Mouse (Mus musculus) right cerebral cortex, adult 2 months (tissue): Measurements from ENCODE around the gene 1700001L19Rik.
"Not testable (repeated sequence)": the region's sequence is repeated elsewhere in the genome, so short reads cannot be mapped to it uniquely, and the experiment has no call there.

Source experiments
- DNase-seq, 2 experiments: peaks; one replicate each; pipeline ENCODE4 v3.0.0; 2021 to 2022; ENCODE audit warnings: low spot score in 2 of 2

1700001L19Rik gene

DNA sequence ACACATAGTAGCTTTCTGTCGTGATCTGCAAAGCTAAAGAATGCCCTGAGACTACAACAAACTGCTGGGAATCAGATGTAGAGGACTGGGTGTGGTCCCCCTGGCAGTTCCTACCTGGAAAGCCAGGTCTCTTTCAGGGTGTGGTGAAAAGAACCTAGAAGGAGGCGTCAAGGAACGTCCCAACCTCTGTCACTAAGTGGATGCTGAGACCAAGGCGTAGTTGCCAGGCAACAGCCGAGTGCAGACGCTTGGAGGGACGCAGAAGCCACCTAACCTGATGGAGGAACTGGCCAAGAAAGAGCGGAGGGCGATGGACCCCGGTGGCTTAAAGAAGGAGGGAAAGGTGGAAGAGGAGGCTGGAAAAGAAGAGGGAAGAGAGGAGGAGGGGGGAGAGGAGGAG lies at the start of gene 1700001L19Rik:
Gene 1700001L19Rik (plus strand): TSS at position 223 of the 400 bp plus-strand sequence.
- peak; percentile 59 to 62 for DNase-seq

DNA sequence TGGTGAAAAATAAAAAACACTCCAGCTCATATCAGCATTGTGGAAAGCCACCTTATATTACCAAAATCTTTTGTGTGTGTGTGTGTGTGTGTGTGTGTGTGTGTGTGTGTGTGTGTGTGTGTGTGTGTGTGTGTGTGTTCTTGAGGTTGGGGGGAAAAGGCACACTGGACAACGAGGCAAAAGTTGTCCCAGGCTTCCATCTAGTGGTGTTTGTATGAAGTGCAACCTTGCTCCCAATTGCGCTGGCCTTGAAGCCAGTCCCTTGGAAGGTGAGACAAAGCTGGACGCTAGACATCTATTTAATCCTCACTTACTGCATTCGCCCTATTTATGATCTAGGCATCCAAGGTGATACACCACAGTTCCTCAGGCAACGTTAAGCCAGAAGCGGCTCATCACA lies 43.8 kb upstream of the 1700001L19Rik start:
- DNase-seq, result not testable (repeated sequence)

GRCm38 (mm10) chr13:68568110-68568509 lies 29.1 kb upstream of the 1700001L19Rik start:
- no peak for DNase-seq

GRCm38 (mm10) chr13:68568548-68568947 lies 28.7 kb upstream of the 1700001L19Rik start:
- no peak for DNase-seq

GRCm38 (mm10) chr13:68569589-68570336 lies 27.5 kb upstream of the 1700001L19Rik start:
- DNase-seq, result peak; percentile 90

GRCm38 (mm10) chr13:68572247-68572646 lies 25.0 kb upstream of the 1700001L19Rik start:
- no peak for DNase-seq

- no peak for DNase-seq
Measured at GRCm38 (mm10) chr13:68572966-68573913, 24.0 kb upstream of the 1700001L19Rik start.

DNA sequence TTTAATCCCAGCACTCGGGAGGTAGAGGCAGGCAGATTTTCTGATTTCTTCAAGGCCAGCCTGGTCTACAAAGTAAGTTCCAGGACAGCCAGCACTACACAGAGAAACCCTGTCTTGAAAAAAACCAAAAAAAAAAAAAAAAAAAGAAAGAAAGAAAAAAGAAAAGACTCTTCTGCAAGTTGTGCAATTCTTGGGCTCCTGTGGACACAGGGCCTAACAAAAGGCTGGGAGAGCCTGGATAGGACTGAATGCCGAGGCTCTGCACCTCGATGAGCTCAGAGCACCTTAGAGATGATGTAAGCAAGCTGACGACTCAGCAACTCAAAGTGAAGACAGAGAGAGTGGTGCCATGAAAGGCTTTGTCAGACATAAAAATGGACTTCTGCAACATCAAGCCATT lies 22.8 kb upstream of the 1700001L19Rik start:
- DNase-seq, result no peak

GRCm38 (mm10) chr13:68577945-68578344 lies 19.3 kb upstream of the 1700001L19Rik start:
- DNase-seq, result peak; percentile 42 to 48

GRCm38 (mm10) chr13:68581086-68581740 lies 16.0 kb upstream of the 1700001L19Rik start:
- no peak for DNase-seq

- DNase-seq, result peak; percentile 98
Measured at GRCm38 (mm10) chr13:68581747-68582516, 15.3 kb upstream of the 1700001L19Rik start, which contains the start of the genes Mtrr and Fastkd3. Gene Mtrr, minus strand, starts transcription at chr13:68582149. Gene Fastkd3, plus strand, starts transcription at chr13:68582234.

- no peak for DNase-seq
Measured at GRCm38 (mm10) chr13:68582517-68582780, 14.8 kb upstream of the 1700001L19Rik start.

DNA sequence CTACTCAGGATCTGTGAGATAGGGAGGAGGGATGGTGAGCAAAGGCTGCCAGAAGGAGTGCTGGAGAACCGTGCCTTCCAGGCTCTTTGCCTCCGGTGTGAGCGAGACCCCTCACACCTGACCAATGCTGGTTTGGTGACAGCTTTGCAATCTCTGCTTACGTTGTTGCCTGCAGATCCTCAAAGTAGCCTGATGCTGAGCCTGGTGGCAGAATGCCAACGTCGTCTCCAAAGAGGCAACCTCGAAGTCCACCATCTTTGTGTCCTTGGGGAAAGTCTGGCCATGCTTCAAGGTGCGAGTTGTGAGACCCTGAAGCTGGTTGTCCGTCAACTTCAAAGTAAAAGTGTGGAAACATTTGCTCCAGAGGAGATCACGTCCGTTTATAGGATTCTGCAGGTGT lies 13.3 kb upstream of the 1700001L19Rik start:
- DNase-seq, result no peak

DNA sequence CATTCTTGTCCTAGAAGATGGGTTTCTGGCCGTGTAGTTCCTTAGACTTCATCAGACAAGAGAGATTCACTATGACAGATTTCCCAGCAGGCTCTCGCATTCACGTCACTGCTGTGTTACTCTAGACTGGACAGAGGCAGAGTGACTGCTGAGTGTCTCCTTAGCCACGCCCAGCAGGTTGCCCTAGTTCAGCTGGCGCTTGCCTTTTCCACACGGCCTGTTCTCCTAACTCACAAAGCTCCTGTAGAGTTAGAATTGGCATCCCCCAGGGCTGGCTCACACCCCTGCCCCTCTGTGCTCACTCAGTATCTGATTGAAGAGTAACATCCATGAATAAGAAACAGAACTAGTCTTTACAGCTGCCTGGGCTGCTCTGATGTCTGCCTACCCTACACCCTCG lies 11.8 kb upstream of the 1700001L19Rik start:
- DNase-seq, result no peak

- DNase-seq, result no peak
Measured at GRCm38 (mm10) chr13:68588352-68588751, 8.9 kb upstream of the 1700001L19Rik start.

- no peak for DNase-seq
Measured at GRCm38 (mm10) chr13:68593797-68594196, 3.4 kb upstream of the 1700001L19Rik start.

GRCm38 (mm10) chr13:68597667-68598066 lies 446 bp downstream of the 1700001L19Rik start:
- no peak for DNase-seq

DNA sequence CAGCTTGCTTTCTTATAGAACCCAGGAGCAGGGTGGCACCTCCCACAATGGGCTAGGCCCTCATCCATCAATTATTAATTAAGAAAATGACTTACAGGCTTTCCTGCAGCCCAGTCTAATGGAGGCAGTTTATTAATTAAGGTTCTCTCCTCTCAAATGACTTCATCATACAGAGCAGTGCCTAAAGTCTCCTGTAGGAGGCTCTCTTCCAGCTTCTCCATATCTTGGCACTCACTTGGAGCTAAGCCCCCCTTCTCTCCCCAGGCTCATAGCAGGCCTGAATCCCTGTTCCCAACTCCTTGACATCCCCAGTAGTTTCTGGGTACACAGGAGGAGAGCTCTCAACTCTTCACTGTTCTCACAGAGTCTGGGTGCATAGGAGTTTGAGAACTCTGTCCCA lies 1.7 kb downstream of the 1700001L19Rik start:
- DNase-seq, result no peak

DNA sequence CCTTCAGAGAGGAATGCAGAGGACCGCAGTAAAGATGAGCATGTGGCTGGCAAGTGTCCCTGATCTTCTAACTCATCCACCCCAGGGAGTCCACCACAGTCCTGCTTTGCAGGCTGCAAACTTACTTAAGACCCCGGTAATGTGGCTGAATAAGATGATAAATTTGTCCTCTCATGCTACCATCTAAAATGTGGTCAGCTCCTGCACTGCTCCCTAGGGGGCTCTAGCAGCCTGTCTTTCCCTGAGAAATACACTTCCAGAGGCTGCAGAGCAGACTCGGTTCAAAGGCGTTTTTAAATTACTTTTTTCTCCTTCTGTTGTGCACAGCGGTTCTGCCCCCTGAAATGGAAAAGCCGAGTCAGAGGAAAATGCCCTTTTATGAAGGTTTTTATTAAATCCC lies 4.0 kb downstream of the 1700001L19Rik start:
- DNase-seq, result peak; percentile 59 to 66

DNA sequence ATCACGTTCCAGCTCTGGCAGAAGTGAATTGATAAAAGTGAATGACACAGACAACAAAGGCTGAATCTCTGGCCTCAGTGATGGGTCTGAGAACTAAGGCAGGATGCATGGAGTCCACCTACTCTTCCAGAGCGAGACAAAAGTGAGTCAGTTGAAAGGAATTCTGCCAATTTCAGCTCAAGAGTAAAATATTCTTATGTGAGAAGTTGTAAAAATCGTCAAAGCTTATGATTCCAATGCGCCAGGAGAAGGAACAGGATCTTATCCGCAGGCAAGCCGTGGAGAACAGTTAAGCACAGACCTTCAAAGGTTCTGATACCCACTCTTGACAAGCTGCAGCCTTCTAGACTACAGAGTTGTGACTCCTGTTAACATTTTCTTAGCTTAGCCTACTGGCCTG lies 5.9 kb downstream of the 1700001L19Rik start:
- DNase-seq, result no peak

DNA sequence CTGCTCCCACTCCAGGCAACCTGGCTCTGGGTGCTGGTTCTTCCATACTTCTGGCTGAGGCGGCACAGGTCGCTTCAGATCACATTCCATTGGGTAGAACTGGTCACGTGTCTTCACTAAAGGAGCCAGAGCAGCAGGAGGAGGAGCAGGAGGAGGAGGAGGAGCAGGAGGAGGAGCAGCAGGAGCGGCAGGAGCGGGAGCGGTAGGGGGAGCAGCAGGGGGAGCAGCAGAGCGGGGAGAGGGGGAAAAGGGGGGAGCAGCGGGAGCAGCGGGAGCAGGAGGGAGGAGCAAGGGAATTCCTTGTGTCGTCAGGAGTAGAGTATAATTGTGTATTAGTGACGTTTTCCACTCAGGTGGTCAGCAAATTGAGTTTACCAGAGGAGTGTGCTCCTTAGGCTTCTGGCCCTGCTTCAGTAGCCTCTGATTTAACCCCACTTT lies 8.5 kb downstream of the 1700001L19Rik start:
- no peak for DNase-seq
